Mouse (Mus musculus): ENCODE results near the gene Yap1. TPM values are rescaled to one million over a fixed set of nuclear protein-coding genes. Genes with fewer than 3 reads are reported as not detected.
A peak's percentile ranks its signal among the peaks of the same experiment; 100 is the strongest.

The Yap1 gene
- total RNA-seq, 2 experiments from 2014 or later = 63.6 to 70.5 TPM

DNA sequence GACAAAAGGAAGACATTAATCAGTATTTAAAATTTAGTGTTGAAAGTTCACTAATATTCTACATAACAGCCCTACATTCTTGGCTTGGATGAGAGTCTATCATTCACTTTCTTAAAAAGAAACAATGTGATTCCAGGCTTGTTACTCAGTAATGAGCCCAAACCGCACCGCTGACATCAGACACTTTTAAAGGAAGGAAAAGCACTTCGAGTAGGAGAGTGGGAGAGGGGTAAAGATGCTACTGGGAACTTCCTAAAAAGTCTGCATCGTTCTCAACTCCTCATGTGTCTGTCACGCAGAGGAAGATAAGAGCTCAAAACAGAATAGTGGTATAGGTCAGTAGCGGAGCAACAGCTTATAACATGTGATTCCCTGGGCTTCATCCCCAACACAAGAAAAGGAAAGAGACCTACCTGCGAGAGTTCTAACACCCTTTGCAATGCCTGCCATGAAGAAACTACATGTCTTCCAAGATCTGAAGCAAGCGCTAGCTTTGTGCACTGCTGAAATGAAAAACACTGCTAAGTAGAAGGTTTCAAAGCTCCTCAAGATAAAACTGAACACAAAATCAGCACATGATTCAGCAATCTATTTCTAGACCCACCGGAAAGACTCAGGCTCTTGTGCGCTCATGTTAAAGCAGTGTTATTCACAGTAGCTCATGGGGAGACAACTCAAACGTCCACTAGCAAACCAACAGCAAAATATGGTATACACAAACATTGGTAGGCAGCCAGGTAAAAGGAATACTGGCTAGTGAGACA is 25.1 kb downstream of the Yap1 start:
- intact Hi-C loops (cut with DNase I) = loop anchor here (2.0 kb wide), 1 partner anchor 23 kb away; no protein-coding TSS in a partner anchor
- peak; percentile 39 for DNase-seq

- no peak for DNase-seq
- intact Hi-C loops (cut with DNase I) = loop anchor here (2.0 kb wide), 1 partner anchor 24 kb away; no protein-coding TSS in a partner anchor
Measured at GRCm38 (mm10) chr9:7978502-7978901, 25.9 kb downstream of the Yap1 start.

GRCm38 (mm10) chr9:7977587-7977986 is 26.8 kb downstream of the Yap1 start:
- intact Hi-C loops (cut with DNase I) = no loop called here
- no peak for DNase-seq

- intact Hi-C loops (cut with DNase I) = no loop called here
- no peak for DNase-seq
Measured at GRCm38 (mm10) chr9:7971993-7972392, 32.4 kb downstream of the Yap1 start.

DNA sequence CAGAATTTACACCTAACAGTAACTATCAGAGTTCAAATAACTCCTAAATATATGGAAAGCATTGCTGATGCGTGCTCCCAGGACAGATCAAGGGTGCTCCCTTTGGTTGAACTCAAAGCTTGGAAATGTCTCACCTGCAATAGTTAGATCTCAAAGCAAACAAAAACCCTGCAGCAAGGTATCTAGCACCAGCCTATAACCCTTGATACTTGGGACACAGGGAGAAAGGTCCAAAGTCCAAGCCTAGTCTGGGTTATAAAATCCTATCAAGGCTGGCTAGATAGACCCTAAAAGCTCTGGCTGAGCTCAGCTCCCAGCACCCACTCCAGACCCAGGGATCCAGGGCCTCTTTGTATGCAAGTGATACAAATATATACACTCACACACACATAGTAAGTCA is 36.4 kb downstream of the Yap1 start:
- intact Hi-C loops (cut with DNase I) = no loop called here

DNA sequence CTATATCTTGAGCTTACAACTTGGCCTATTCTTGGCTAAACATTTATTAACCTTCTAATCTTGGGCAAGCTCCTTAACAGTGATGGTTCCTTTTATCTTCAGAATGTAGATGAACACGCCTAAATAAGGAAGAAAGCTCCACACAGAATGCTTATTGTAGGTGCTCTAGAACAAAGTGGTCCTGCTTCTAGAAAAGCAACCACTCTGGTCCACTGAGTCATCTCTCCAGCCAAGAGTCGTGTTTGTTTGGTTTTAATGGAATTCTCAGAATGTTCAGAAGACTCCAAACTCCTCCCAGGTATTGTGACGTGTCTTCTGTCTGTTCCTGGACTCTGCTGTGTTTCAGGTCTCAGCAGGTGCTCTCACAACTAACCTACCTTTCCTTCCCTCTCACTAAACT is 38.8 kb downstream of the Yap1 start:
- intact Hi-C loops (cut with DNase I) = no loop called here
- DNase-seq = no peak

More for the DNA sequence above, 36.4 kb downstream of the Yap1 start:
- no peak for DNase-seq

- no peak for DNase-seq
- intact Hi-C loops (cut with DNase I) = loop anchor here (5.0 kb wide), 1 partner anchor 38 kb away; the partner anchor contains the start of gene Yap1
Measured at GRCm38 (mm10) chr9:7963867-7964266, 40.5 kb downstream of the Yap1 start.

- DNase-seq = no peak
- intact Hi-C loops (cut with DNase I) = loop anchor here (5.0 kb wide), 1 partner anchor 39 kb away; the partner anchor contains the start of gene Yap1
Measured at GRCm38 (mm10) chr9:7962915-7963314, 41.5 kb downstream of the Yap1 start.

DNA sequence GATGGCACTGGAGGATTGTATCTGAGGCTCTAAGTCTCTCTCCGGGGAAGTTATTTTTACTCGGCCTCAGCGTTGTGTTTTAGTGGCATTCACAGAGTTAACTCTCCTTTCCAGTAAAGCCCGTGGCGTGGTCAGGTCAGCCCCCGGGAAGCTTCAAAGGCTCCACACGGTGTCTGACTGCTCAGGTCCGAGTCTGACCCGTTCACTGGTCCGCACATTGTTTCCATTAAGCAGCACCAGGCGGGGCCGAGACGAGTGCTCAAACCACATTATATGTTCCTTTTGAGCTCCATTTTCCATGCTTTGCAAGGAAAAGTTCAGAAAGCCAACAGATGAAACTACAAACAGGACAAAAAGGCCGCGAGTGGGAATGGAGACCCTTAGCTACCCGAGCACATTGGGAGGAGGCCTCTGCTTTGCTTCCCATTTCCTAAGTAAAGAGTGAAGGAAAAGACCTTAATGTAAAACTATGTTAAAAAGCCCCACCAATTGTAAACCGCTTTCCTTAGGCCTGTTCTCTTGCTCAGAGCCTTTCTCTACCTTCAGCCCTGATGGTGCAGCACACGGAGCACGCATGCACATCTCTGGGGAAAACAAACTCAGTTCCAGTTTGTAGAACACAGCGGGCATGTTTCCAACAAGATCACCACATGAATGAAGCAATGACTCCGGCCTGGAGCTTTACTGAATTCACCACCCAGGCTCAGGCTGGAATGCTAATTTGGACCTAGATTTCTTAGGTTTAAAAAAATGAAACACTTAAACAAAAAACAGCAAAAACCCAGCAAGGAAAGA is 42.8 kb downstream of the Yap1 start:
- intact Hi-C loops (cut with DNase I) = loop anchor here (5.0 kb wide), 1 partner anchor 41 kb away; the partner anchor contains the start of gene Yap1
- DNase-seq = peak; percentile 48 to 57

- intact Hi-C loops (cut with DNase I) = loop anchor here (5.0 kb wide), 1 partner anchor 42 kb away; the partner anchor contains the start of gene Yap1
- peak; percentile 78 to 84 for DNase-seq
Measured at GRCm38 (mm10) chr9:7960382-7960781, 44.0 kb downstream of the Yap1 start.

- DNase-seq = no peak
- intact Hi-C loops (cut with DNase I) = no loop called here
Measured at GRCm38 (mm10) chr9:7959301-7959700, 45.1 kb downstream of the Yap1 start.

DNA sequence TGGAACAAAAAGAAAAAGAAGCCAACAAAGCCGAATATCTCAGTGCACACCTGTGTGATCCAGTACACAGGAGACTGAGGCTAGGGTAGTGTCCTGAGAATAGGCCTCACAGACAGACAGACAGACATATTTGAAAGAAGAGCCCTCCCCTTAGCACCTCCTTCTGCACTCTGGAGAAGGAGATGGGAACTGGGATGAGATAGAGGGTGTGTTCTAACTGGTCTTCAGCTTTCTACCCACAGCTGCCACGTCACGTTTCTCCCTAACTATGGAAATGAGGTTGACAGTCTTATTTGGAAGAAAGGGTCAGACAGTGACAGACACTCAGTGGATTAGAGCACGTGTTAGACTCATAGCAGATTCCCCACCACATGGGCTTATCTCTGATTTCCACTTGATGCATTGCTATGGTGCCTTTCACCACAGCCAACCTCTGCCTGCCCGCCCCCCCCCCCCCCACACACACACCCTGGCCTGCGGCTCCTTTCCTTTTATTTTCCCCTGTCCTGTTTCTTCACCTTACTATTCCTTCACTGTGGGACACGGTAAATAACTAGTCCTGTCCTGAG is 46.3 kb downstream of the Yap1 start:
- DNase-seq = no peak
- intact Hi-C loops (cut with DNase I) = no loop called here

DNA sequence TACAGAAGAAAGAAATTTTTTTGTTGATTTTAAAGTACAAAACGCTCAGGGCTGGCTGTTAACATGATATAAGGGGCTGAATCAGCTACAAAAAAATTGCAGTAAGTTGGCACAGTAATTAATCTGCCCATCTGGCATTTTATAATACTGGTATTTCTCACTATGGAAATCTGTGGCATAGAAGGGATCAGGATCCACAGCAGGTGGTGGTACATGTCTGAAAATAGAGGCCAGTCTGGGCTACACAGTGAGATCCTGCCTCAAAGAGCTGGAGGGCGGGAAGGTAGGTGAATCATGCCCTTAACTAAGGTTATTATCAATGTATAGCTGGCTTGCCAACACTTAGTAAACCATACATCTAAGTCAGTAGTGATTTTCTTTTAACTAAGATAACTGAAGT is 47.0 kb downstream of the Yap1 start:
- DNase-seq = no peak
- intact Hi-C loops (cut with DNase I) = no loop called here

GRCm38 (mm10) chr9:7956400-7956799 is 48.0 kb downstream of the Yap1 start:
- DNase-seq = no peak
- intact Hi-C loops (cut with DNase I) = no loop called here

DNA sequence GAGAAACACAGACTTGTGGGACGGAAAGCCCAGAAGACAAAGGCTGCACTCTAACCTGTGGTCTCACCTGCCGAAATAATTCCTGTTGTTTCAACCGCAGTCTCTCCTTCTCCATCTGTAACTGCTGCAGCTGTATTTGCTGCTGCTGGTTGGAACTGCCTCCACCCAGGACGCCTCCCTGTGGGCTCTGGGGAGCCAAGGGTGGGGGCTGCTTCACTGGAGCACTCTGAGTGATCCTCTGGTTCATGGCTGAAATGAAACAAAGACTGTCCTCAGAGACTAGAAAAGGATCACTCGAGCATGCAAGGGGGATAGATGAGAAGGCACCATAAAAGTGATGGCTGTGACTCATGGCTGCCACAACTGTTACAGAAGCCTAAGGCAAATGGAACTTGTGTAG is 51.5 kb downstream of the Yap1 start:
- DNase-seq = no peak
- intact Hi-C loops (cut with DNase I) = no loop called here

DNA sequence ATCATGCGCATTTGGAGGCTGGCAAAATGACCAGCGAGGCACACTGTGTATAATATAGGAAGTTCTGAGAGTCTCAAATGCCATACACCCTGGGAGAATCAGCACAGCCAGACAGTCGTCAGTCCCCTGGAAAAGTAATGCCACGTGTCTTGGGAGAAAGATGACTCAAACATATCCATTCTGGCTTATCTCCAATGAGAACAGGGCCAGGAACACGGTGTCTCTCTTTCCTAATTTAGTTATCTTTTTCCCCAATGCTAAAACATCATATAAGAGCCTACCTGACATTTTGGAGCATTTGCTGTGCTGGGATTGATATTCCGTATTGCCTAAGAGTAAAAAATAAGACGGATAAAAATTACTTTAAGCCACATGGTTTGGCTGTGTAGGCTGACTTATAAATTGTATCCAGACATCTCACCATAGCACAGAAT is 54.2 kb downstream of the Yap1 start:
- no peak for DNase-seq
- intact Hi-C loops (cut with DNase I) = no loop called here

DNA sequence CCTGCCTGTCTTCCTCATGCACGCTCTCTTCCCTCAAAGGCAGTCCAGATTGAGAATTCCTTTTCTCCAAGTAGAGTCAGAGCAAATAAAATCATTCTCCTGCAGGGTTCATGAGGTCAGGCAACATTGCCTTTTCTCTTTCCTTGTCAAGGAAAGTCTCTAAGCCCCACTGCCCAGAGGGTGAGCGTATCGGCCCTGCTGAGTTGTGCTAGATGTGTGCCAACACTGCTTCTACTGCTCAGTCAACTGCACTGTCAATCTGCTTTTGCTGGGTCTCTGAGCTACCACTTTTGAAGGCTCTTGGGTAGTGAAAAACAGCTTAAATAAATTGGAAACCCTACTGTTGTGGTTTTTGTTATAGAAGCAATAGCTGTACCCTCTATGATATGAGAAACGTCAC is 56.5 kb downstream of the Yap1 start:
- DNase-seq = no peak
- intact Hi-C loops (cut with DNase I) = no loop called here

- DNase-seq = peak in 1 of 2 experiments; percentile 29
- intact Hi-C loops (cut with DNase I) = no loop called here
Measured at GRCm38 (mm10) chr9:7943796-7944462, 60.5 kb downstream of the Yap1 start.

GRCm38 (mm10) chr9:7942701-7943100 is 61.7 kb downstream of the Yap1 start:
- intact Hi-C loops (cut with DNase I) = no loop called here

DNA sequence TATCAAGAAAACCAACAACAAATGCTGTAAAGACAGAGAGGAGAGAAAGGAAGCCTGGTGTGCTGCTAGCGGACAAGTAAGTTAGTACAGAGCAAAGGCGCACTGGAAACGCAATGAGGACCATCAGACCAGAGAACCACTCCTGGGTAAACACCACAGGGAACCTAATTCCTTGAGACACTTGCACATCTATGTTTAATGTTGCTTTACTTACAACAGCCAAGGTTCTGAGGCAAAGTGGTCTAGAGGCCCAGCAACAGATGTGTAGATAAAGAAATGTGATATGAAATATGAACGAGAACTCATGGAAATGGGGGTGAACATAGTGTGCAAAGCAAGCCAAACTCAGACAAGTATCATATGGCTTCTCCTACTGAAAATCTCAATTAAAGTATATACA is 64.3 kb downstream of the Yap1 start:
- intact Hi-C loops (cut with DNase I) = no loop called here
- no peak for DNase-seq

More at GRCm38 (mm10) chr9:7942701-7943100, 61.7 kb downstream of the Yap1 start:
- DNase-seq = no peak

DNA sequence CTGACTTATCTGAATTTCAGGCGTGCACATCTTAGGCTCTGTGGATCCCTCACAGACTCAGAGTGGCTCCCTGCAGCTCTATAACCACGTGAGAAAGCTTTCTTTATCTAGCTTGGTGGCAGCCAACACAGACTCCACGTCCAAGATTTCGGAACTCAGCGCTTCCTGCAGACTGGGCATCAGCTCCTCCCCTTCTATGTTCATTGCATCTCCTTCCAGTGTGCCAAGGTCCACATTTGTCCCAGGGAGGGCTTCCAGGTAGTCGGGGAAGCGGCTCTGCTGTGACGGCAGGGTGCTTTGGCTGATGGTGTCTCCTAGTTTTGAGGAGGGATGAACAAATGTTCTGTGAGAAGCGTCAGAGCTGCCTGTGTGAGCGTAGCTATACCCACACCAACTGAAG is 70.0 kb downstream of the Yap1 start:
- intact Hi-C loops (cut with DNase I) = no loop called here
- no peak for DNase-seq
